Comparison of ENCODE assay signal across 21 mouse cellular contexts in the genomic region with DNA sequence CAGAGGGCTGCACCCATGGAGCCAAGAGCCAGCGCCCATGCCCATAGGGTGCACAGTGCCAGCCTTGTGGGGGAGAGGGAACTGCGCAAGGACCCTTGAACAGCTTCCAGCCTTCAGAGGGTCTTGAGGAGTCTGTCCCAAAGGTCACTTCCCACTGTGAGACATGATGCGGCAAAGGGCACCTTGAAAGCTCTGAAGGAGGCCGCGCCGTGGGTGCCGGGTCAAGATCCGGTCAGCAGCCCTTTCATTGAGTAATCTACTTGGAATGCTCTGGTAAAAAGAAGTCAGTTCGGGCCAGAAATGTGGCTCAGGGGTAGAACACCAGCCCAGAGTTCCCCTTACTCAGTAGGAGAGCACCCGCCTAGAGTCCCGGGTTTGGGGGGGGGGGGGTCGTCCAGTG. TPM values are rescaled to one million over a fixed set of nuclear protein-coding genes. Genes with fewer than 3 reads are reported as not detected.
"Had no signal": no experiment of that assay in that cellular context is flagged by ENCODE, and none has a peak within 500 bp of the region (broad histone marks: within the 10 kb centered on the region; RNA-seq: fewer than 3 reads in every experiment).

No protein-coding gene starts in this region.

- H3K4me2 ChIP-seq: intestine, embryonic 15.5 days; limb, embryonic 13.5 days; liver, embryonic 13.5 days; lung, embryonic 14.5 days; midbrain, embryonic 13.5 days; neural tube, embryonic 13.5 days; stomach, embryonic 15.5 days had no signal

- H3K36me3 ChIP-seq: intestine, embryonic 15.5 days; limb, embryonic 10.5 days; limb, embryonic 13.5 days; midbrain, embryonic 13.5 days; neural tube, embryonic 13.5 days; stomach, embryonic 15.5 days had no signal

- H3K9ac ChIP-seq: intestine, embryonic 15.5 days; limb, embryonic 13.5 days; liver, embryonic 13.5 days; lung, embryonic 14.5 days; midbrain, embryonic 13.5 days; neural tube, embryonic 13.5 days; stomach, embryonic 15.5 days had no signal

- H3K4me3 ChIP-seq: intestine, embryonic 15.5 days; limb, embryonic 10.5 days; limb, embryonic 13.5 days; liver, embryonic 13.5 days; midbrain, embryonic 13.5 days; myocyte; neural tube, embryonic 13.5 days; stomach, embryonic 15.5 days had no signal

- H3K9me3 ChIP-seq: intestine, embryonic 15.5 days; limb, embryonic 10.5 days; limb, embryonic 13.5 days; liver, embryonic 13.5 days; midbrain, embryonic 13.5 days; neural tube, embryonic 13.5 days; stomach, embryonic 15.5 days had no signal

- H3K27ac ChIP-seq: intestine, embryonic 15.5 days; kidney, postnatal 0 days; limb, embryonic 10.5 days; limb, embryonic 13.5 days; liver, embryonic 13.5 days; macrophage; midbrain, embryonic 13.5 days; neural tube, embryonic 13.5 days; stomach, embryonic 15.5 days had no signal

- DNase-seq: liver; liver, embryonic 13.5 days; lung, embryonic 14.5 days; retina, postnatal 1 day; right cerebral cortex, postnatal 25 days; spleen, adult 18-20 months; thymus, postnatal 25 days had no signal

- H3K4me1 ChIP-seq: midbrain, embryonic 13.5 days; neural tube, embryonic 13.5 days had no signal

- H3K27me3 ChIP-seq: intestine, embryonic 15.5 days had no signal

- ATAC-seq: intestine, embryonic 15.5 days; lung, postnatal 0 days; midbrain, embryonic 13.5 days; midbrain, embryonic 16.5 days had no signal

RNA-seq across cellular contexts. Expression of a gene that starts 24.1 kb away (rescaled TPM):
- total RNA-seq: neutrophil, adult 5-6 weeks had no signal
- polyA plus RNA-seq: macrophage, myocyte had no signal

RNA-seq across cellular contexts. Expression of a gene that starts 35.7 kb away (rescaled TPM):
- total RNA-seq: megakaryocyte, adult 5-6 weeks; monocyte, adult 5-6 weeks; neutrophil, adult 5-6 weeks had no signal
- polyA plus RNA-seq: macrophage had no signal
